Mouse (Mus musculus): Measurements from ENCODE around the gene Kcnj15.

Kcnj15 gene

DNA sequence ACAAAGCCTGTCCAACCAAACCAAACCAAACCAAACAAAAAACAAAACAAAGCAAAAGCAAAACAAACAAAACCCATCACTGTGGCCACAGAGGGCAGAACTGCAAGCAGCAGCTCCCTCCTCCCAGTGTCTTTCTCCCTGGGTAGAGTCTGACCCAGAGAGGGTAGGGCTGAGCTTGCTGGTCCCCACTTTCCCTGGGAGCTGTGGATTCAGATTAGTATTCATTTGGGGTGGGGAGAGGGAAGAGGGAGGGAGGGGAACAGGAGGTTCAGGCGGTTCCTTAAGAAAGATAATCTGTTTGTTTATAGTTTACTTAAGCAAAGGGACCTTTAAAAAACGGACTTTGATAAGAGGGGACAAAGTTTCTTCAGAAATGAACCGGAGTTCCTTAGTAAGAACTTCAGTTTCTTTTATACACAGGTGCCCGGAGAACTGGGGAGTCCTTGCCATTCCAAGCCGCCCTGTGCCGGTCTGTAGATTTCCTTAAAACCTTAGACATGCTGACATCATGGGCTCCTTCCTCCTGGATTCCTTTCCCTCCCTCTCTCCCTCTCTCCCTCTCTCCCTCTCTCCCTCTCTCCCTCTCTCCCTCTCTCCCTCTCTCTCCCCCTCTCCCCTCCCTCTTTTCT is at the start of gene Kcnj15:
Gene Kcnj15, plus strand, starts transcription at position 293 of the 629 bp plus-strand sequence.
- no peak for DNase-seq

DNA sequence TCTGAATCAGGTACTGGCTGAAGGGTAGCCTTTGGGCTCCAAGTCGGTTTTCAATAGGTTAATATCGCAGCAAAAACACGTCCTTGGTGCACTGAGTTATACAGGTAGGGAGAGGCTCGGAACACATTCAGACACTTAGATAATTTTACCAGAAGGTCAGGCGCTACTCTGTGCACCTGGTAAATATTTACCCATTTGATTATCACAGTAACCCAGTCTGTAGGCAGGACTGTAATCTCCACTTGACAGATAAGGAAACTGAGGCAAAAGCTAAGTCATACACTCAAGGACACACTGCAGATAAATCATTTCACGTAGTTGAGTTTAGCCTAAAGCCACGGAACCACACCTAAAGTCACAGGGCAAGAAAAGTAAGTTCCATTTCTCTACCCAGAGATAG is 49.1 kb upstream of the Kcnj15 start:
- no peak for DNase-seq

DNA sequence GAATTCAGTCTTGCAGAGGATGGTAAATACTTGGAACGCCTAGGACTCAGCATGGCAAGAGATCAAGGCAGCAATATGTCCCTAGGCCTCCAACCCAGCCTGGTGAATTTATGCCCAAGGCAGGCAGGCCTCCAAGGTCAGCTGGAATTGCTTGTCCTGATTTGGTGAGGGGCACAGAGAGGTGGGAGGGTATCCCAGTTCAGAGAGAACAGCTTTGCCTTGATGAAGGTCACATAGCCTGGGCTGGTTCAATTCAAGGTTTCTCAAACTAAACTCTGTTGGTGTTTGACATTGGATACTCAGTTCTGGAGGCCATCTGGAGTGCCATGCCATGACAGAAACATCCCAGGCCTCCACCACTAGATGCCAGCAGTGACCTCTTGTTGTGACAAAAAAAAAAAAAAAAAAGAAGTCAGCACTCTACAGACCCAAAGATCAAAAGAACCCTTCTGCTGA is 48.3 kb upstream of the Kcnj15 start:
- peak; percentile 56 to 66 for DNase-seq

DNA sequence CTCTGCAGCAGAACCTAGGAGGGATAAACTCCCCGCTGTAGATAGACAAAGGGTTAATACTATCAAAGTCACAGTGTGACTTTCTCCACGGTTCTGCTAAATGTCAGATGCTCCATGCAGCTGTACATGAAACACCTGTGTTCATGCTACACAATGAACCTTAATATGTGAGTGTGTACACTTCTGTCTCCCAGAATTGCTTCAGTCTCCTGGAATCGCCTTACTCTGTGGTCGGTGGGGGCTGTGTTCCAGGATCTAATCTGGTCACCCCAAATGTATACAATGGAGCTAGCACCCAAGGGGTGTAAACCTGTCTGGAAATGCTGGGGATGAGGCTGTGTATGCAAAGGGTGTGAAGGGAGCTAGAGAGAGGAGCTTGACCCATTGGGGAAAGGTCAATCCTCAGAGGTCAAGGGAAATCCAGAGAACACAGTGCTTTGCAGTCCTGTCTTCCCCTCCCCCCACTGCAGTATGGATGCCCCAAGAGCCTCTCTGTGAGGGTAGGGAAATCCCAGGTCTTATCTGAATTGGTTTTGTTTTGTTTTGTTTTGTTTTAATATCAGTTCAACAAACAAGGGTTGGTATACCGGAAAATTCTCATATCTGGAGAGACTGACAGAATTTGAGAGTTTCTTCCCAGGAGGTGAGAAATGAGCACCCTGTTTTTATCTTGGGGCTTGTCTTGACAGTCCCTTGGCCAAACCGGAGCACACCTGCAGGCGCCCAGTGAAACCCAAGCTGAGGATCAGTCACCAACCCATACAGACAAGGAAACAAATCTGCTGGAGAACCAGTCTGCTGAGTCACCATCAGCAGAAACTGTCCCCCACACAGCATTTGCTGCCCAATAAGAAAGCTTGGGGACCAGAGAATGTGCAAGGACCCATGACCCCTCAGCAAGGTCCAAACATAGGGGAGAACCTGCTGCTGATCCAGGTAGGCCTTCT is 42.8 kb upstream of the Kcnj15 start:
- no peak for DNase-seq

DNA sequence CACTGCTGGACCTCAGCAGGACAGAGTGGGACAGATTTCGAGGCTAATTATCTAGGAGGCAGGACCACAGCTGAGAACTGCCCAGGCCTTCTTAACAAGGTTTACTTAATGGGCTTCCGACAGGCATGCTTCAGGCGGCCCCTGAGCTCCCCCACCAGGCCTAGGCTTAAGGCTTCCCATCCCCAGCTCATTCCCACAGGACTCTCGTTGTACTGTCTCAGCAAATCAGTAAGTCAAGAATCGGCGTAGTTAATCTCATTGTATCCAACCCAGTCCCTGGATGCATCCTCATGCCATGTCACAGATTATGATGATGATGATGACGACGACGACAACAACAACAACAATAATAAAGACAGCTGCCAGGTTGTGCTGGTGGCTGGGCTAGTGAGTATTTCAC is 41.6 kb upstream of the Kcnj15 start:
- no peak for DNase-seq

DNA sequence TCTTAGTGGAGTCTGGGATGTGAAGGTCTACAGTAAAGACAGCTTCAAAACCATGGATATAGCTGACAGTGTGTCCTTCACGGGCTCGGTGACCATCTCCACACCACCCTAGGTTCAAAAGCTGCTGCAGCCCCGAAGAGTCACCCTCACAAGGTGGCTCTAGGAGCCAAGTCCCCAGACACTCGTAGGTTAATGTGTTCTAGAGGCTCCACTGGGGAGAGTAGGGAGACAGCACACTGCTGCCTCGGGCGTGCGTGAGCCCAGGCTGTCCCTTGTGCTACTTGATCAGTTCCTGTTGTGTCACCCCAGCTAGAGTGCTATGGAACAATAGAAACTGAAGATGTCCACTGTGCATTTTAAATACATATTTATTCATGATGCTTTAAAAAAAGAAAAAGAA is 41.0 kb upstream of the Kcnj15 start:
- no peak for DNase-seq

DNA sequence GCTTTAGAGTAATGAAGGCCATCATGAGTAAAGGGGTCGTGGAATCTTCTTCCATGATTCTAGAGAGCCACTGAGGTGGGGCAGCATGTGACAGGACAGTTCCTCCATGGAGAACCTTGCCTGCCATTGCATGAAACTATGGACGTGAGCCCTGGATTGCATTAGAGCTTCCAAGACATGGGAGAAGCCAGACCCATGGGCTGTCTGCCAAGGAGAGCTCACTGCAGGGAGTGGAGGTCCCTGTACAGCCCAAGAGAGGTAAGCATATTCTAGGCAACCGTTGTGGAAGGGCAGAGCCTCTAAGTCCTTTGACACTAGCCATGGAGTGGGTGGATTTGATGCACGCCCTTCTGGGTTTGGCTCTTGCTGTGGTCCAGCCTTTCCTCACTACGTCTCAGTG is 40.5 kb upstream of the Kcnj15 start:
- peak in 1 of 2 experiments; percentile 23 for DNase-seq

DNA sequence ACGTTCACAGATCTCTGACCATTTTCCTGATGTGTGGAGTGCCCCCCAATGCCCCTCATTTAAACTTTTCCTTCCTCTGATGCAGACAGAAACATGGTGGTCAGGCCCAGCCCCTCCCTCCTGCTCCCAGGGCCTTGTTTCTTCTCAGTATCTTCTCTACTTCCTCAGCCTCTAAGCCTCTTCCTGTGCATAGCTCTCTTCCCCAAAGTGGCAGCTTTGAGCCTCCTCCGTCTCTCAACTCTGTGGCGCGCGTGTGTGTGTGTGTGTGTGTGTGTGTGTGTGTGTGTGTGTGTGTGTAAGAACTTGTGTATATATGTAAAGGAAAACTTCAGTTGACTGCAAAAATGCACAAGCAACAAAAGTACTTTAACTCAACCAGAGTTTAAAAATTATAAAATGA is 38.6 kb upstream of the Kcnj15 start:
- no peak for DNase-seq

DNA sequence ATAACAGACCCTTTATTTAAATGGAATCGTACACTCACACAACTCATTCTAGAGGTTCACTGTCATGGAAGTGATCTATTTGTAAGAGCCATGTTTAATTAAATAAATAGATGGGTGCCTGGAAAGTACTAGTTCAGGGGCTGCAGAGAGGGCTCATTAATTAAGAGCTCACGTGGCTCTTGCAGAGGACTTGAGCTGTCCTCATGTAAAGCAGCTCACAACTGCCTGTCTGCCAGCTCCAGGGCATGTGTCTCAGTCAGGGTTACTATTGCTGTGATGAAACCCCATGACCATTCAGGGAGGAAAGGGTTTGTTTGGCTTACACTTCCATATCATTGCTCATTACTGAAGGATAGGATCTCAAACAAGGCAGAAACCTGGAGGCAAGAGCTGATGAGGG is 37.9 kb upstream of the Kcnj15 start:
- DNase-seq = no peak

DNA sequence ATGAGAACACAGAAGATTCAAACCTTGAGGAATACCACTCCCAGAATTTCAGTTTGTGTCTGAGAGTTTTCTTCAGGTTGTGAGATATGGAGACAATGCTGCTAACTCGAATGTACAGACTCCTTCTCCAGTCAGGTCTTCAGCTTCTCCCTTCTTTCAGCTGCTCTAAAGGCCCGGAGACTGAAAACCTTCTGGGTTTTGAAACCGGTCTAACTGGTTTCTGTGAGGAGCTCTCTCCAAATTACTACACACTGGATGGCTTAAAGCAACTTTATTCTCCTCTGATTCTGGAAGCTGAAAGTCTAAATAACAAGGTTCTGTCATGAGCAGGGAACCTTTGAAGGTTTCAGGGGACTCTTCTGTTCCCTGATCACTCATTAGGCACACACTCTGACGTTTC is 36.3 kb upstream of the Kcnj15 start:
- DNase-seq = no peak

DNA sequence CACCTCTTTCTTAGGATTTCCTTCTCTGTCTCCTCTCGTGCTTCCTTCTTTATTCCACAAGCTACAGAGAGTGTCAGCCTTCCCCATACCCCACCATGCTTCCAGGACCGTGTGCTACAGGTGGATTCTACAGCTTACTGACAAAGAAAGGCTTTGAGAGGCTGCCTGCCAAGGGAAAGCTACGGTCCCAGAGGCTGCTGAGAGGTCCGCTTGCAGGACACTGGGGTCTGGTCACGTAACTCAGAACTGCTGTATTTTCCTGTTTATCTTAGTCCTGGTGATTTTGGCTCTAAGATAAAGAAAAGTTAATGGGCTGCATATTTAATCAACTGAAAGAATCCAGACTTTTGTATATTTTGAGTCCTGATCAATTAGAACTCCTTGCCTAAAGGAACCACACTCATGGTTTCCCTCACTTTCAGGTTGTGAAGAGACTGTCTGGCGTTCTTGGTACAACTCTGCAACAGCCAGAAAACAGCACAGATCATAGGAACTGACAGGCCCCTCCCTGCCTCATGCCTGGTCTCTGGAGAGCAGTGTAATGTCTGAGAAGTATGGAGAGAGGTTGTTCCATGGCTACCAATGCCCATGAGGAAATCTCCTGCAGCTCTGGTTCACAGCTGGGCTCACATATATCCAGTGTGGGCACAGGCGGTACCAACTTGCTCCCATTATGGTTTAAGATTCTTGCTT is 35.2 kb upstream of the Kcnj15 start:
- no peak for DNase-seq

DNA sequence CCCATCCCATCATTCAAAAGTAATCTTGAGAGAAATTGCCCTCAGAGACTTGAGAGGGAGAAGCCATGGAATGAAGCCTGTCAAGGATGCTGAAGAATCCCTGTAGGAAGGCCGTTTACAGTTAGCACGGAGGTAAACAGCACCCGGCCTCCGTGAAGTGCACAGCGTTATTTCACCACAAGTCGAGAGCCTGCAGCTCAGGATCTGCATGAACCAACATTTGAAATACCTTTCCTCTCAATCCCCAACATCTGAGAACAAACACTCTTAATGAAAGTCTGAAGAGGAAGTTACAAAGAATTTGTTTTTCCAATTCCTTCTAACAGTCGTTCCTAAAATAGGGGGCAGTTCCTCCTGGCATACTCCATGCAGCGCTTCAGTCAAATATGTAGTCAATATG is 33.9 kb upstream of the Kcnj15 start:
- no peak for DNase-seq

DNA sequence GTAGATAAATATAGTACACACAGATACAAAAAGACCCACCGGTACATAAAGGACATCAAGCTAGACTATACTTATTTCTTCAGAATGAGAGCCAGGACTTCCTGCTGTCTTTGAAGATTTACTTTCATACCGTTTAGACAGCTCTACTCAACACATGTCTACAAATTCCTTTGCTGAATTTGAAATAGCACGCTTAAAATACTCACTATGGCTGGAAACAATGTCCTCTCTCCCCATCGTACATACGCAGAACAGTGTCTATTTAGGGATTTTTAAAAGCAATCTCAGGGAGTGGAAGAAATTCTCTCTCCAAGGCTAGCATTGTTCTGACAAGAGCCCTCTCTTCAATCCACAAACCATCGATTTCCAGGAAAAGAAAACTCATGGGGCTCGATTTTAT is 32.1 kb upstream of the Kcnj15 start:
- no peak for DNase-seq

DNA sequence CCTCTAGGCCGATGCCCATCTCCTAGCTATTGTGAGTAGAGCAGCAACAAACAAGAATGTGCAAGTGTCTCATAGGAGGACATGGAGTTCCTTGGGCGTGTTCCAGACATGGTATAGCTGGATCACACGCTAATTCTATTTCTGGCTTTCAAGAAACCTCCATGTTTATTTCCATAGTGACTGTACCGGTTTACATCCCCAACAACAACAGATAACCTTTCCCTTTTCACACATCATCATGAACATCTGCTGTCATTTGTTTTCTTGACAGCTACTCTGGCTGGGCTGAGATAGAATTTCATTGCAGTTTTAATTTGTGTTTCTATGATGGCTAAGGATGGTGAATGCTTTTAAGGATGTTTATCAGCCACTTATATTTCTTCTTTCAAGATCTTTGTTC is 25.6 kb upstream of the Kcnj15 start:
- no peak for DNase-seq

DNA sequence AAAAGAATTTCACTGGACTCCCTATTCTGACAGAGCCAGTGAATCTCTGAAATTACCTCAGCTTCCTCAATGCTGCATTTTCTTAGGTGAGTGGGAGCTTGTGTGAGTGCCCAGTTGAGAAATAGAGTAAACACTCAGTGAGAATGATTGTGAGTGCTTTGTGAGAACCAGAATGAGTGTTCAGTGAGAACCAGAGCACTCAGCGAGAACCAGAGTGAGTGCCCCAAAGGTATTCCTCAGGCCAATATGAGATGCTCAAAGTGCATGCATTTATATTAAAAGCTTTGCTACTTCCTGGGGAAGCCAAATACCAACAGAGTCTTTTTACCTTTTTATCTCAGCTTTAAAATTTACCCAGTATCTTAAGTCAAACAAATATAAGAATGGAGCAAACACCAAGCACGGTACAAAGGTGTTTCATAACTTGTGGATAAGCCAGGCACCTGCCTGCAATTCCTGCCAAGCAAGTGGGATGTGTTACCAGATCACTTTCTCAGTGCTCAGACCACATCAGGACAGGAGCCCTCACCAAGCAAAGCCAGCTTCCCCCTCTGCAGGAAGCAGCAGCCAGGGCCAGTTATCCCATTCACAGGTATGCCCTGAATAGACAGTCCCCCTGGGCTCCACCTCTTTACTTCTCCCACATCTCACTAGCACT is 22.3 kb upstream of the Kcnj15 start:
- no peak for DNase-seq

DNA sequence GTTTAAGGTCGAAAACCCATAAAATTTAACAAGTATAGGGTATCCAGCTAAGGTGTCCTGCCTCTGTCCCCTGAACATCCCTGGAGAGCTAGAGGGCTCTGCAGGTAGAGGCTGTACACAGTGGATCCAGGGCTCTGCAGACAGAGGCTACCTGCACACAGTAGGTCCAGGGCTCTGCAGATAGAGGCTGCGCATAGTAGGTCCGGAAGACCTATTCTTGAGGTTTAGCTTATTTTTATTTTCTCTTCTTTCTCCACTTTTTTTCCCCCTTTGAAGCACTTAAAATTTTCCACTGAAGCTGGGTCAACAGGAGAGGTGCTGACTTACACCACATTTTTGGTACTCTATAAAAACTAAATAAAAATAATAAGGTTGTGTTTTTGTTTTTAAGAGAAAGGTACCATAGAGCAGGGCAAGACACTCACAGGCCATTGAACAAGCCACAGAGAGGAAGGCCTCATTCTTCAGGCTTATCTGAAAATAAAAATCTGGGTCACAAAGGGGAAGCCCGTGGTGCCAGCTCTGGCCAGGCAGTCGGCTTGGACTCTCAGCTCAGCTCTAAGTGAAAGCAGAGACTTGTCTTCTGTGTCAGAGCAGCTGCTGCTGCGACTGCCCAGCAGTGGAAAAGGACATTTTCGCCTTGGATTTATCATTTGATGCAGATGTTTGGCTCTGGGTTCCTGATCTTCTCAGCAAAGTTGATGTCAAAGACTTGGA is 18.0 kb upstream of the Kcnj15 start:
- peak; percentile 49 to 60 for DNase-seq

DNA sequence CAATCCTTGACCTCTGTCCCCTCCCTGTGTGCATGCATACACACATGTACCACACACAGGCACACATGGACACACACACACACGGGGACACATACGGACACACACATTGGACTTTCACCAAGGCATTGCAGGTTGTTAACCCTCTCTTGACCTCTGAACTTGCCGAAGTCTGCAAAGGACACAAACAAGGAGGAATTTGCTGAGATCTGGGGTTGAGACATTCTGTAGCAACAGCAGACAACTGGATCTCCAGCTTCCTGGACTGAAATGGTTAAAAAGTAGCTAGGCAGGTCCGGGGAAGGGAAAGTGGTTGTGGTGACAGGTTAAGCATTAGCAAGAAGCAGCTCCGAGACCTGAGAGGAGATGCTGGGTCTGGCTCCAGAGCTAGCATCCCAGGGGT is 16.7 kb upstream of the Kcnj15 start:
- no peak for DNase-seq

DNA sequence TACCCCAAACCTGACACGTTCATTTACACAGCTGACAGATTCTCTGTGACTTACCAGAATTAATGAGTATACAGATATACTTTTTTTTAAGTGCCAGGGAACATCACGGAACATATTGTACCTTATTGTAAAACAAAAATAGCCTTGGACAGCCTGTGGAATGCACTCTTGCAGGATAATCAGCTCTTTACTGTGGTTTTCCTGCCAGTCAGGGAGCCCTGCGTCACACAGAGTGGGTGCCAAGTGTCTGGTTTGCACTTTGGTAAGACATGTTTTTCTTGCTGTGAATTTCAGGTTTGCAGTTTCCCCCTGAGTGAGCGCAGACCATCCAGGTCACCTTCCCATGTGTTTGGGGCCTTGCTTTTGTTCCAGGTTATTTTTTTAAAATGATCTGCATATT is 15.8 kb upstream of the Kcnj15 start:
- DNase-seq = peak; percentile 22 to 45

DNA sequence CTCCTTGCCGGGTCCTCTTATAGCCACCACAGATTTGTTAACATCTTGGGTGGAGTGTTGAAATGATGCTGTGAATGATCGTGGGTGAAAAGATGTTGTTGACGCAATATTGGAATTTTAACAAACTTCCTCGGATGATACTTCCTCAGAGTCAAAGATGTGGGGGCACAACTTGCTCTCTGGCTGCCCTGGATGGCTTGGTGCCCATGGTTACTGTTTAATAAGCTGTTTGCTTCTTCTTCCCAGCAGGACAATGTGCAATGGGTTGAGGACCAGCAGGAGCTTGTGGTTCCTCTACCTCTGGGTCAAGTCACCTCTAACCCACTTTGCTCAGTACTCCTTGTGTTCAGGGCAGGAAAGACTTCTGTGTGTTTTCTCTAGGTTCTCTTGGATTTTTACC is 15.2 kb upstream of the Kcnj15 start:
- no peak for DNase-seq

DNA sequence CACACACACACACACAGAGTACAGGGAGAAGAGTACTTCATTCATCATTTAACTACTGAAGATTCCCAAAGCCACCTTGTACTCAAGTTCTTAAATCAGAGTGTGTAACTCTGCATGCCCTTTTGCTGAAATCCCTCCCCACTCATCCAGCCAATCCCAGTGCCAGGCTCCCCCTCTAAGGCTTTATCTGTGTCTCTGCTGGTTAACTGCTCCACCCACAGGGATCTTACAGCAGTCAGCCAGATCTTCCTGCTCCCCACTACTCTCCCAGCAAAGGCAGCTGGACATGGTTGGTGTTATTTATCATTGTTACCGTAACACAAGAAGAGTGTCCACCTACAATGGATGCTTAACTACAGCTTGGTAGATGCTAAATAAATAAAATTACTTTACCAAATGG is 14.0 kb upstream of the Kcnj15 start:
- DNase-seq = no peak

DNA sequence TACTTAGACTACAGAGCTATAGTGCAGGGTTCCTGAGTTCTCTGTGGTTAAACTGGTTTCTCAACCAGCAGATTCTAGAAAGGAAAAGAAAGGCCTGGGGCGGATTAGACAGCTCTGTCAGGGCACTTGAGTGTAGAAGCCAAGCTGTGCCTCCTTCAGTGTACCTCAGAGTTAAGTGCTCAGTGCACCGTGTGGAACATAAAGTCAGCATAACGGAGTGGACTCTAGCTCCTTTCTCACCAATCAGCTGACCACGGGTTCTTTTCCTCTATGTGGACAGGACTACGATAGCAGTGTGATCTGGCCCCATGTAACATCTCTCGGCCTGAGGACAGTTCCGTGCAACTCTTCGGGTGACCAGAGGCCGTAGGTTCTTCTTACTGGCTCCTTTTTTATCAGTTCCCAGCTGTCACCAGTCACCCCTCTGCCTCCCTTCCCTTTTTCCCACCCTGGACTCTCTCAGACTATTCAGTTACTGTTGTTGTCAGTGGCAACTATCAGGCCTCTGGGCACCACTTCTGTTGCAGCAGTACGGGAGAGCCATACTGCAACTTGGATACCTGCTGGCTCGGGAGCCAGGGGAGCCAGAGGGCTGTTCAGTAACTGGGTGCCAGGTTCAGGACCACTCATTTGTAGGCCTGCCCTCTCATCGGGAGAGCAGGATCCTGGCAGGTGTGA is 12.6 kb upstream of the Kcnj15 start:
- no peak for DNase-seq

DNA sequence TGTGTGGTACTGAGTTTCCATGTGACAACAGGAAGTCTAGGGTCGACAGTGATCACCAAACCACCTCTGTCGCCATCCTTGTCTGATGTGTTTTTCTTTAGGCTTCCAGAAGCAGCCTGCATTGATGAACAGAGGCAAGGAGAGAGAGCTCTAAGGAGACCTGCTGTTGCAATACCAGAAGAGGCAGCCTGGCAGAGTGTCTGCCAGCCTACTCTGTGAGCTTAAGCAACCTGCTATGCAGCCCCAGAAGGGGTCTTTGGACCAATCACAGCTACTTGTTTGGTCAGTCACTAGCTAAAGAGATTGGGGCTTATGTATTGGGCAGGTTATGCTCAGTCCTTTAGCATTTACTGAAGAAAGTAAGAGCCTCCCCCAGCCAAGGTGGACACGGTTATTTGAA is 11.9 kb upstream of the Kcnj15 start:
- DNase-seq = no peak

Measured in cerebellum, postnatal 25 days (tissue).